Mouse (Mus musculus) urinary bladder, postnatal 10 days (tissue): ENCODE data around the gene Ctf2.
"Not testable (repeated sequence)": the region's sequence is repeated elsewhere in the genome, so short reads cannot be mapped to it uniquely, and the experiment has no call there.

Experiments used
- DNase-seq: peaks from one replicate; pipeline ENCODE4 v3.0.0; 2022; ENCODE audit warnings: low spot score

The Ctf2 gene

DNA sequence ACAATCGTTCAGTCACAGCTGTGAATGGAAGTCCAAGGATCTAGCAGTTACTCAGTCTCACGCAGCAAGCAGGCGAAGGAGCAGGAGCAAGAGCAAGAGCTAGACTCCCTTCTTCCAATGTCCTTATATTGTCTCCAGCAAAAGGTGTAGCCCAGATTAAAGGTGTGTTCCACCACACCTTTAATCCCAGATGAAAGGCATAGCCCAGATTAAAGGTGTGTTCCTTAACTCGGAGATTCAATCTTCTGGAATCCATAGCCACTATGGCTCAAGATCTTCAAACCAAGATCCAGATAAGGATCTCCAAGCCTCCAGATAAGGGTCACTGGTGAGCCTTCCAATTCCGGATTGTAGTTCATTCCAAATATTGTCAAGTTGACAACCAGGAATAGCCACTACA lies at the start of gene Ctf2:
Gene Ctf2 (minus strand): TSS at position 101 of the 400 bp plus-strand sequence.
- not testable (repeated sequence) for DNase-seq

- DNase-seq: no peak
Observed at GRCm38 (mm10) chr7:127778350-127778749, 46.4 kb upstream of the Ctf2 start.

- DNase-seq: no peak
Observed at GRCm38 (mm10) chr7:127777474-127778266, 45.7 kb upstream of the Ctf2 start.

DNA sequence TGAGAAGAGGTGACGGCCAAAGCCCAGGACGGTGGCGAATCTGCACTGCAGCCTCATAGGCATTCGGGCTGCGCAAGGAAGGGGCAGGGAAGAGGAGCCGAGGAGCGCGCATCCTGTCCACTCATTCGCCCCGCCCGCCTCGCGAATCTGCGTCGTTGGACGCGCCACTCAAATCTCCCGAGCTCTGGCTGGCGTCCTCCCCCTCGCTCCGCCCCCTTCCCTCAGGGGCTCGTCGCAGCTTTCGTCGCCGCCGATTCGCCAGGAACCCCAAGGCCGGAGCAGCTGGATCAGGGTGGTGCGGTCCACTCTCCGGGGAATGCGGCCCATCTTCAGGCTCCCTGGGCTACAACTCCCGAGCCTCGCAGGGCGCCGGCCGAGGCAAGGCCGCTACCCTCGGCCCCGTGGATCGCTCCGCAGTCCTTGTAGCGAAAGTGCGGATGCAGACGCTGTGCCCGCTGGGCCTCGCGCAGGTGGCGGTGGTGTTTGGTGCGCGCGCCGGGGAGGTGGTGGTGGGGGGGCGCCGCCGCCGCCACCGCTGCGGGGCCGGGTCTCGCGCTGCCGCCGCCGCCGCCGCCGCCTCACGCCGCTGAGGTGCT lies 45.0 kb upstream of the Ctf2 start:
- peak; percentile 91 for DNase-seq

GRCm38 (mm10) chr7:127776426-127776825 lies 44.5 kb upstream of the Ctf2 start, which contains the start of gene Setd1a:
Gene Setd1a (plus strand): TSS chr7:127776670.
- DNase-seq: peak; percentile 53

GRCm38 (mm10) chr7:127775837-127776236 lies 43.9 kb upstream of the Ctf2 start:
- not testable (repeated sequence) for DNase-seq

- DNase-seq: no peak
Observed at GRCm38 (mm10) chr7:127773664-127774384, 41.9 kb upstream of the Ctf2 start.

DNA sequence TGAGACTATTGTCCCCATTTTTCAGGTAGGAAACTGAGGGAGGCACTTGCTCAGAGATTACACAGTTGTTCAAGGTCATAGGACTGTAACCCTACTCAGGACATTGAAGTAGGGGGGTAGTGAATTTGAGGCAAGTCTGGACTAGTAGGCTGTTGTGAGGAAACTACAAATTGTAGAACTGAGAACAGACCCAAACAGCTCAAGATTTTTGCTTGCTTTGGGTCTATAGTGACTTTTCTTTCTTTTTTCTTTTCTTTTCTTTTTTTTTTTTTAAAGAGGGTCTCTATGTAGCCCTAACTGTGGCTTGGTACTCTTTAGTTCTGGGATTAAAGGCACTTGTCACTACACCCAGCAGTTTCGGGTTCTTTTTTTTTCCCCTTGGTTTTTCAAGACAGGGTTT lies 40.6 kb upstream of the Ctf2 start:
- DNase-seq: no peak

- DNase-seq: no peak
Observed at GRCm38 (mm10) chr7:127772080-127772479, 40.1 kb upstream of the Ctf2 start.

- no peak for DNase-seq
Observed at GRCm38 (mm10) chr7:127771262-127771661, 39.3 kb upstream of the Ctf2 start.

- DNase-seq: no peak
Observed at GRCm38 (mm10) chr7:127770039-127770905, 38.3 kb upstream of the Ctf2 start.

DNA sequence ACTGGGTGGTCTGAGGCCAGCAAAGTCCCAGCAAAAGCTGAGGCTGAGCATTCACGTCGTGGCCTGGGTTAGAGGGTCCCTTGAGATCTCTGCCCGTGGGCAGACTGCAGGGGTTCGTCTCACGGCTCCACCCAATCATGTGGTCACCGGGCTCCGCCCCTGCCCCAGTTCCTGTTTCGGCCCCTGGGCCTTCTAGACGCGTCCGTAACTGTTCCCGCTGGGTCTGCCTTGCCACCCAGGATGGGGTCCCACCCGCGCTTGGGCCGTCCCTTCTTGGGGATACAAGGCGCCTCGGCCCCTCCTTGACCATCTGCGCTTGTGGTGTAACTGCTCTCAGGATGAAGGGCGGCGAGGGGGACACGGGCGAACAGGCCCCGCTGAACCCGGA lies 37.7 kb upstream of the Ctf2 start, which contains the start of gene Orai3:
Gene Orai3 (plus strand): TSS at position 165 of the 388 bp plus-strand sequence.
- DNase-seq: no peak

- DNase-seq: peak; percentile 81
Observed at GRCm38 (mm10) chr7:127768997-127769593, 37.1 kb upstream of the Ctf2 start.

DNA sequence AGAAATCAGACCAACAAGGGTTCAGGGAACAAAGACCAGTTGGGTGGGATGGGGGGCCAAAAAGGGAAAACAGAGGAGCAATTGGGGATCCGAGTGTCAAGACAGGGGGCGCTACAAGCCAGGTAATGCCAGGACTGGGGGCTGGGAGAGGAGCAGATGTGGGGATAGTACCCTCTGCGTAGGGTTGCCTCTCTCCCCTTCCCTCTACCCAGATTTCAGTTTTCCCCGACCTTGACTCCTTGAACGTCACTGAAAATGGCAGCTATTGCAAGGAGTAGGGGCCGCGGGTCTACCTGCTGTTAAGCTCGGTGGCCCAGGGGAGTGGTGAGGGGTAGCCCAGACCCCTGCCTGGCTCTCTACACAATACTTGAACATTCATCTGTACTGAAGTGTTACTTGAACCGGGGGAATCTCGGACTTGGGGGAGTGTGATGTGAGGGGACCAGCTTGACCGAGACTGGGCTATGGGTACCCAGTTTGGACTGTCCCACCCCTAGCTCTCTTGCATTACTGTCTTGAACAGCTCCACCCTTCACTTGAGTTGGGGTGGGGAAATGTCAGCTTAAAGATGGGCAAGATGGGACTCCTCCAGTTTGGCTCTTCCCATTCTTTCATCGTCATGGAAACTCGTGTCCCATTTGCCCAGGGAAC lies 36.5 kb upstream of the Ctf2 start:
- DNase-seq: no peak

GRCm38 (mm10) chr7:127767671-127768345 lies 35.8 kb upstream of the Ctf2 start:
- DNase-seq: no peak

GRCm38 (mm10) chr7:127766851-127767609 lies 35.1 kb upstream of the Ctf2 start:
- no peak for DNase-seq

GRCm38 (mm10) chr7:127765756-127766155 lies 33.8 kb upstream of the Ctf2 start:
- no peak for DNase-seq

DNA sequence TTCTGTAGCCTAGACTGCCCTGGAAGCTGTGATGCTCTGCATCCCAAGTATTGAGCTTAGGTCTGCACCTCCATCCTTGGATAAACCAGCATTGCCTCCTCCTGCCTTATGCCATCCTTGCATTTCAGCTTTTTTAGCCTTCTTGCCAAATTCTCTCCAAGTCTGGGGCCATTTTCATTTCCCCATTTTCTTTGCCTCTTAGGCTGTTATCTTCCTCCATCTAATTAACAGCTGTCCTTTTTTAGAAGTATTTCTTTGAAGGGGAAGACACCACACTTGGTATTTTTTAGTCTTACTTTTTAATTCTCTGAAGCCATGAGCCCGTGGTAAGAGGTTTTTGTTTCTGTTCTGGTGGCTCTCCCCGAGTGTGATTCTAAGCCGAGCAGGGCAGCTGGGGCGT lies 31.7 kb upstream of the Ctf2 start:
- DNase-seq: no peak

DNA sequence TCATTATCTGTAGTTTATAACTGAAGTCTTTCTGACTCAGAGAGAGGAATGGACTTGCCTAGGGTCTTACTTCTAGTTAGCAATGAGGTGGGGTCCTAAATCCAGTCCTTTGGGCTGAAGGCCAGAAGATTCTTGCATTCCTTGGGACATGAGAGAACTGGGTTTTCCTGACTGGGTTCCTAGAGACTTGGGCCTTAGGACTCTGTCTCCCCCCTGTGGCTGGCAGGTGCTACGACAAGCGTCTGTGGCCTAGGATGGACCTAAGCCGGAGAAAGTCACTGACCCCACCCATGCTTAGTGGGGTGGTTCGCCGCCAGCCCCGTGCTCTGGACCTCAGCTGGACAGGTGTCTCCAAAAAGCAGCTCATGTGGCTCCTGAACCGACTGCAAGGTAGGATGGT lies 29.1 kb upstream of the Ctf2 start:
- DNase-seq: no peak

GRCm38 (mm10) chr7:127760478-127760877 lies 28.5 kb upstream of the Ctf2 start:
- no peak for DNase-seq
